Mouse (Mus musculus): ENCODE measurements around the gene Lsp1. TPM values are rescaled to one million over a fixed set of nuclear protein-coding genes. Genes with fewer than 3 reads are reported as not detected.

Gene Lsp1
- total and polyA plus RNA-seq, 2 experiments: 1.4 to 6.0 TPM

DNA sequence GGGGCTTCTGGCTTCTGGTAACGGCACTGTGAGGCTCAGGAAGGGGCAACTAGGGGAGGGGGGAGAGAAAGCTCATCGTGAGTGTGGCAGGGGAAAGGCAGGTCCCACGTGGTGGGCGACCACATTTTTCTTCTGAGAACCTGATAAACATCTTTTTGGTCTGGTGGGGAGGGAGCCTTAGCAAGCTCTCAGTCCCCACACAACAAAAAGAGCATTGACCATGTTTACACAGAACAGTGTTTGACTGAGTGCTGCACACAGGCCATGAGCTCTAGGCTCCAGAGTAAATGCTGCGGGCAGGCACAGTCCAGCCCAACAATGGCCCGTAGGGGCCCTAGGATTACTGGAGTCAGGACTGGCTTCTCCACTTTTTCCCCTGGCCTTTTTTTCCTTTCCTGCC is 78.2 kb downstream of the Lsp1 start:
- no peaks in the 10 kb centered on the region for H3K79me2 ChIP-seq (ENCODE audit: control insufficient read depth, insufficient read depth, low read length)
- no peak overlapping the region for H3K9ac ChIP-seq (ENCODE audit: low read depth, low read length)
- peaks cover 12% of the 10 kb centered on the region for H3K4me1 ChIP-seq (ENCODE audit: control insufficient read depth, insufficient read depth, low read length)
- no peak for DNase-seq (ENCODE audit: extremely low read depth, low read depth, low spot score)
- no peaks in the 10 kb centered on the region for H3K27me3 ChIP-seq (ENCODE audit: control insufficient read depth, insufficient read depth, low read length)
- no peak overlapping the region for H3K27ac ChIP-seq (replicated peaks; ENCODE audit: insufficient read depth, low read depth, low read length)
- no peak overlapping the region for H3K4me3 ChIP-seq (ENCODE audit: insufficient read depth, low read depth, low read length)
- H3K36me3 ChIP-seq (ENCODE audit: control insufficient read depth, insufficient read depth, low read length): 0 out of 2 replicates have a peak, but pooled peaks cover 2% of the 10 kb centered on the region
- WGBS: 46% methylated on average over 6 of the region's 6 CpGs
- TF ChIP-seq POLR2A (IDR thresholded peaks at IDR 0.05; ENCODE audit: extremely low read depth, insufficient read depth, low read length) (no peak), CTCF (IDR thresholded peaks at IDR 0.05; ENCODE audit: low read depth, low read length) (no peak)

DNA sequence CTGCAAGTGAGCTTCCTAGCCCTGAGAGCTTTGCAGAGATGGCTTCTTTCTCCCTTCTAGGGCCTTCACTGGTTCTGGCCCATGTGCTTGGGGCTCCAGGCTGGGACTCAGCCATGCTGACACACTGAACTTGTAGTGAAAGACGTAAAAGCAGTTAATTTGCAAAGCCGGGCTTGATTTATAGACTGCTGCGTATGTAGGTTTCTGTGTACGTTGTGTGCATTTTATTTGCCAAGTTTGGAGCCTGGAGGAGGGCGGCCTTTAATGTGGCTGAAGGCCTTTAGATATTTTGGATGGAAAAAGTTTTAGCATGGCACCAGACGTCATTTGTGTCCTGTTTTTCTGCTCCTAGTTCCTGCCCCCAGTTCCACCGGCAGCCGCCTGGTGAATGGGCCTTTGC is 79.2 kb downstream of the Lsp1 start:
- no peak for TF ChIP-seq CTCF (IDR thresholded peaks at IDR 0.05; ENCODE audit: low read depth, low read length)
- TF ChIP-seq POLR2A (IDR thresholded peaks at IDR 0.05; ENCODE audit: extremely low read depth, insufficient read depth, low read length): no peak
- Histone ChIP-seq H3K4me3 (ENCODE audit: insufficient read depth, low read depth, low read length) (no peak overlapping the region), H3K9ac (ENCODE audit: low read depth, low read length) (no peak overlapping the region), H3K36me3 (ENCODE audit: control insufficient read depth, insufficient read depth, low read length) (0 out of 2 replicates have a peak, but pooled peaks cover 2% of the 10 kb centered on the region), H3K79me2 (ENCODE audit: control insufficient read depth, insufficient read depth, low read length) (no peaks in the 10 kb centered on the region), H3K27ac (replicated peaks; ENCODE audit: insufficient read depth, low read depth, low read length) (no peak overlapping the region), H3K27me3 (ENCODE audit: control insufficient read depth, insufficient read depth, low read length) (no peaks in the 10 kb centered on the region), H3K4me1 (ENCODE audit: control insufficient read depth, insufficient read depth, low read length) (peaks cover 7% of the 10 kb centered on the region; the same call in 1 of the 2 replicates)
- WGBS: 91% methylated on average over 8 of the region's 8 CpGs
- DNase-seq (ENCODE audit: extremely low read depth, low read depth, low spot score): no peak

DNA sequence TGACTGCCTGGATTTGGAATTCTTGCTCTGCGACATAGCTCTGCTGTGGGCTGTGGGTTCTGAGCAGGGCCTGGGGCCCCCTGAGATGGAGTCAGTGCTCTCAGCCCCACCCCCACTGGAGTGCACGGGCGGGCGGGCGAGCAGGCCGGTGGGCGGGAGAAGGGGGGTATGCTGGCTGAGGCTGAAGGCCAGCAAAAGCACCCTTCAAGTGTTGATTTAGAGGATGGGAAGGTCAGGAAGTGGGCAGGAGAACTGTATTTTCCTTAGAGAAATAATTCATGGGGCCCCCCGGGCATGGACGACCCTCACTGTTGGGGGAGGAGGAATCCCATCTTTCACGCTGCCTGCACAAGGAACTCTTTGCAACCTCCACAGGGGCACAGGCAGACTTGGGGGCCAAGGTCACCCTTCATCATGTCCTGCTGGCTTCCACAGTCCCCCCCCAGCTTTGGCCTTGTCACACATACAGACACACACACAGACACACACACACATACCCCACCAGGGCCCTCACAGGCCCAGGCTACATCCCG is 82.2 kb downstream of the Lsp1 start:
- no peaks in the 10 kb centered on the region for H3K79me2 ChIP-seq (ENCODE audit: control insufficient read depth, insufficient read depth, low read length)
- no peak overlapping the region for H3K4me3 ChIP-seq (ENCODE audit: insufficient read depth, low read depth, low read length)
- H3K4me1 ChIP-seq (ENCODE audit: control insufficient read depth, insufficient read depth, low read length): no peaks in the 10 kb centered on the region
- DNase-seq (ENCODE audit: extremely low read depth, low read depth, low spot score): no peak
- H3K36me3 ChIP-seq (ENCODE audit: control insufficient read depth, insufficient read depth, low read length): 0 out of 2 replicates have a peak, but pooled peaks cover 2% of the 10 kb centered on the region
- 87% methylated on average over 11 of the region's 11 CpGs for WGBS
- no peak overlapping the region for H3K9ac ChIP-seq (ENCODE audit: low read depth, low read length)
- no peak overlapping the region for H3K27ac ChIP-seq (replicated peaks; ENCODE audit: insufficient read depth, low read depth, low read length)
- TF ChIP-seq CTCF (IDR thresholded peaks at IDR 0.05; ENCODE audit: low read depth, low read length): no peak
- TF ChIP-seq POLR2A (IDR thresholded peaks at IDR 0.05; ENCODE audit: extremely low read depth, insufficient read depth, low read length): no peak
- no peaks in the 10 kb centered on the region for H3K27me3 ChIP-seq (ENCODE audit: control insufficient read depth, insufficient read depth, low read length)

Other genes with a start within 250 kb of the Lsp1 start
- gene Gm7579, start 248.9 kb upstream of the Lsp1 start, total RNA-seq (2014; rRNA removed): not detected in 2 replicates
- not detected in 2 replicates for gene Gm7579, start 248.9 kb upstream of the Lsp1 start, polyA plus RNA-seq (2012; rRNA removed)
- gene Krtap5-5, start 230.8 kb upstream of the Lsp1 start, total RNA-seq (2014; rRNA removed): not detected in 2 replicates
- gene Krtap5-5, start 230.8 kb upstream of the Lsp1 start, polyA plus RNA-seq (2012; rRNA removed): not detected in 2 replicates
- gene Gm40460, start 219.7 kb upstream of the Lsp1 start, total RNA-seq (2014; rRNA removed): not detected in 2 replicates
- not detected in 2 replicates for gene Gm40460, start 219.7 kb upstream of the Lsp1 start, polyA plus RNA-seq (2012; rRNA removed)
- not detected in 2 replicates for gene Gm2431, start 202.5 kb upstream of the Lsp1 start, total RNA-seq (2014; rRNA removed)
- not detected in 2 replicates for gene Gm2431, start 202.5 kb upstream of the Lsp1 start, polyA plus RNA-seq (2012; rRNA removed)
- not detected in 2 replicates for gene Gm4559, start 186.4 kb upstream of the Lsp1 start, total RNA-seq (2014; rRNA removed)
- gene Gm4559, start 186.4 kb upstream of the Lsp1 start, polyA plus RNA-seq (2012; rRNA removed): not detected in 2 replicates
- not detected in 2 replicates for gene Krtap5-1, start 163.7 kb upstream of the Lsp1 start, total RNA-seq (2014; rRNA removed)
- not detected in 2 replicates for gene Krtap5-1, start 163.7 kb upstream of the Lsp1 start, polyA plus RNA-seq (2012; rRNA removed)
- not detected in 2 replicates for gene Krtap5-4, start 157.3 kb upstream of the Lsp1 start, total RNA-seq (2014; rRNA removed)
- gene Krtap5-4, start 157.3 kb upstream of the Lsp1 start, polyA plus RNA-seq (2012; rRNA removed): not detected in 2 replicates
- gene Ifitm10, start 87.1 kb upstream of the Lsp1 start, total RNA-seq (2014; rRNA removed): 0.54 and 0.65 TPM in 2 replicates
- gene Ifitm10, start 87.1 kb upstream of the Lsp1 start, polyA plus RNA-seq (2012; rRNA removed): 0.71 and 1.00 TPM in 2 replicates
- gene Gm49369, start 78.1 kb upstream of the Lsp1 start, total RNA-seq (2014; rRNA removed): 126 and 130 TPM in 2 replicates
- gene Gm49369, start 78.1 kb upstream of the Lsp1 start, polyA plus RNA-seq (2012; rRNA removed): 0.38 TPM in 1 of 2 replicates, not detected in the other
- gene Ctsd, start 72.8 kb upstream of the Lsp1 start, total RNA-seq (2014; rRNA removed): 215 and 244 TPM in 2 replicates
- gene Ctsd, start 72.8 kb upstream of the Lsp1 start, polyA plus RNA-seq (2012; rRNA removed): 355 and 444 TPM in 2 replicates
- gene Syt8, start 26.0 kb upstream of the Lsp1 start, total RNA-seq (2014; rRNA removed): not detected in 2 replicates
- not detected in 2 replicates for gene Syt8, start 26.0 kb upstream of the Lsp1 start, polyA plus RNA-seq (2012; rRNA removed)
- gene Tnni2, start 19.0 kb upstream of the Lsp1 start, total RNA-seq (2014; rRNA removed): 10.1 TPM in 1 of 2 replicates, not detected in the other
- not detected in 2 replicates for gene Tnni2, start 19.0 kb upstream of the Lsp1 start, polyA plus RNA-seq (2012; rRNA removed)
- gene Tnnt3, start 38.0 kb downstream of the Lsp1 start, total RNA-seq (2014; rRNA removed): 6.4 TPM in 1 of 2 replicates, not detected in the other
- gene Tnnt3, start 38.0 kb downstream of the Lsp1 start, polyA plus RNA-seq (2012; rRNA removed): not detected in 2 replicates
- 45.0 and 54.8 TPM in 2 replicates for gene Mrpl23, start 71.9 kb downstream of the Lsp1 start, total RNA-seq (2014; rRNA removed)
- 7.6 and 9.0 TPM in 2 replicates for gene Mrpl23, start 71.9 kb downstream of the Lsp1 start, polyA plus RNA-seq (2012; rRNA removed)
- gene Igf2, start 206.0 kb downstream of the Lsp1 start, total RNA-seq (2014; rRNA removed): 0.20 and 0.37 TPM in 2 replicates
- 1.2 and 1.3 TPM in 2 replicates for gene Igf2, start 206.0 kb downstream of the Lsp1 start, polyA plus RNA-seq (2012; rRNA removed)
- gene Gm49394, start 209.1 kb downstream of the Lsp1 start, total RNA-seq (2014; rRNA removed): not detected in 2 replicates
- gene Gm49394, start 209.1 kb downstream of the Lsp1 start, polyA plus RNA-seq (2012; rRNA removed): not detected in 2 replicates